9 mouse cellular contexts compared by ENCODE assay signal in genomic region chr17:25270795-25271335, GRCm38 (mm10). TPM values are rescaled to one million over a fixed set of nuclear protein-coding genes. Genes with fewer than 3 reads are reported as not detected.
DNase-seq lines count a peak whose midpoint lies in the region; ATAC-seq lines count a peak whose summit lies in the region.
"Had no signal": no experiment of that assay in that cellular context is flagged by ENCODE, and none has a peak within 500 bp of the region (broad histone marks: within the 10 kb centered on the region; RNA-seq: fewer than 3 reads in every experiment).

No protein-coding gene starts in this region.

- H3K27me3 ChIP-seq in heart, embryonic 15.5 days: no peaks in the 10 kb centered on the region
- no peaks in the 10 kb centered on the region for H3K27me3 ChIP-seq in embryonic facial prominence, embryonic 11.5 days (ENCODE audit: control insufficient read depth, insufficient read depth, low read length)
- H3K27me3 ChIP-seq in intestine, embryonic 14.5 days (replicated peaks; ENCODE audit: control insufficient read depth, insufficient read depth, low read length): no peaks in the 10 kb centered on the region
- no peaks in the 10 kb centered on the region for H3K27me3 ChIP-seq in midbrain, embryonic 13.5 days

- no peak overlapping the region for H3K9ac ChIP-seq in heart, embryonic 15.5 days
- H3K9ac ChIP-seq in embryonic facial prominence, embryonic 11.5 days (replicated peaks; ENCODE audit: low read length): 0 out of 2 replicates have a peak overlapping the region, but pooled peaks have one; percentile 18
- H3K9ac ChIP-seq in intestine, embryonic 14.5 days (ENCODE audit: low read length): no peak overlapping the region
- peak overlapping the region; percentile 4; the same call in 1 of the 2 replicates for H3K9ac ChIP-seq in midbrain, embryonic 13.5 days (replicated peaks)

- intact Hi-C loops in heart, postnatal 36 days (cut with DNase I): loop anchor here (5.0 kb wide), 3 partner anchors 139 to 254 kb away; partner anchors contain the start of genes Clcn7, Cramp1l, Ift140 and Telo2

- no peak overlapping the region for H3K27ac ChIP-seq in heart, embryonic 15.5 days
- H3K27ac ChIP-seq in embryonic facial prominence, embryonic 11.5 days (replicated peaks; ENCODE audit: low read depth, low read length): no peak overlapping the region
- no peak overlapping the region for H3K27ac ChIP-seq in intestine, embryonic 14.5 days (ENCODE audit: low read depth)
- no peak overlapping the region for H3K27ac ChIP-seq in midbrain, embryonic 13.5 days

- H3K4me3 ChIP-seq in heart, embryonic 15.5 days: peak overlapping the region; percentile 75; the same call in 1 of the 2 replicates
- H3K4me3 ChIP-seq in embryonic facial prominence, embryonic 11.5 days (ENCODE audit: low read depth, low read length): no peak overlapping the region
- H3K4me3 ChIP-seq in intestine, embryonic 14.5 days (ENCODE audit: low read depth, low read length): peak overlapping the region; percentile 86; the same call in 1 of the 2 replicates
- H3K4me3 ChIP-seq in midbrain, embryonic 13.5 days (replicated peaks): peak overlapping the region; percentile 86

- ATAC-seq in heart, embryonic 15.5 days (replicated peaks; ENCODE audit: insufficient number of reproducible peaks, insufficient read depth, low FRiP score, low read depth): no peak
- no peak for ATAC-seq in embryonic facial prominence, embryonic 11.5 days (replicated peaks; ENCODE audit: insufficient number of reproducible peaks, low FRiP score, low TSS enrichment, low read depth)
- ATAC-seq in intestine, embryonic 14.5 days (replicated peaks; ENCODE audit: low FRiP score, low TSS enrichment, low read depth): no peak
- ATAC-seq in midbrain, embryonic 13.5 days: no peak
- no peak for ATAC-seq in CD4-positive, CD25-positive, alpha-beta regulatory T cell, adult 4 months

- WGBS in heart, embryonic 15.5 days: 59% methylated on average over 2 of the region's 2 CpGs
- WGBS in embryonic facial prominence, embryonic 11.5 days: 87% methylated on average over 2 of the region's 2 CpGs
- WGBS in intestine, embryonic 14.5 days: 83% methylated on average over 2 of the region's 2 CpGs
- WGBS in midbrain, embryonic 13.5 days: 91% methylated on average over 2 of the region's 2 CpGs

- no peak for DNase-seq in heart, postnatal 36 days
- DNase-seq in embryonic facial prominence, embryonic 11.5 days (ENCODE audit: low spot score): no peak
- no peak for DNase-seq in intestine, embryonic 14.5 days (ENCODE audit: low spot score)
- no peak for DNase-seq in adrenal gland, adult 8-10 months
- DNase-seq in cerebellum, adult 8-10 months: no peak
- DNase-seq: cerebellum, adult 2 months had no signal

- H3K4me2 ChIP-seq in heart, embryonic 15.5 days: peak overlapping the region; percentile 85
- peak overlapping the region; percentile 94 for H3K4me2 ChIP-seq in embryonic facial prominence, embryonic 11.5 days (ENCODE audit: low read depth, low read length)
- H3K4me2 ChIP-seq in intestine, embryonic 14.5 days (ENCODE audit: low read length): peak overlapping the region; percentile 98
- peak overlapping the region; percentile 97 for H3K4me2 ChIP-seq in midbrain, embryonic 13.5 days (replicated peaks)

- H3K36me3 ChIP-seq in heart, embryonic 15.5 days: peaks cover 37% of the 10 kb centered on the region
- peaks cover 21% of the 10 kb centered on the region for H3K36me3 ChIP-seq in embryonic facial prominence, embryonic 11.5 days (replicated peaks; ENCODE audit: control insufficient read depth, insufficient read depth, low read depth, low read length)
- H3K36me3 ChIP-seq in intestine, embryonic 14.5 days (ENCODE audit: control insufficient read depth, insufficient read depth, low read length): peaks cover 45% of the 10 kb centered on the region
- H3K36me3 ChIP-seq in midbrain, embryonic 13.5 days: peaks cover 41% of the 10 kb centered on the region

- no peaks in the 10 kb centered on the region for H3K9me3 ChIP-seq in heart, embryonic 15.5 days (replicated peaks)
- no peaks in the 10 kb centered on the region for H3K9me3 ChIP-seq in embryonic facial prominence, embryonic 11.5 days (replicated peaks; ENCODE audit: control insufficient read depth, low read length)
- H3K9me3 ChIP-seq in intestine, embryonic 14.5 days (ENCODE audit: control insufficient read depth, low read length): no peaks in the 10 kb centered on the region
- H3K9me3 ChIP-seq in midbrain, embryonic 13.5 days: no peaks in the 10 kb centered on the region

- peaks cover 34% of the 10 kb centered on the region for H3K4me1 ChIP-seq in heart, embryonic 15.5 days (replicated peaks)
- H3K4me1 ChIP-seq in embryonic facial prominence, embryonic 11.5 days (ENCODE audit: control insufficient read depth, insufficient read depth, low read length): peaks cover 6% of the 10 kb centered on the region
- peaks cover 20% of the 10 kb centered on the region for H3K4me1 ChIP-seq in intestine, embryonic 14.5 days (replicated peaks; ENCODE audit: control insufficient read depth, insufficient read depth, low read length)
- peaks cover 44% of the 10 kb centered on the region for H3K4me1 ChIP-seq in midbrain, embryonic 13.5 days (replicated peaks)

RNA-seq across cellular contexts. Expression of gene Ube2i, which starts 3.6 kb away (rescaled TPM):
- polyA plus RNA-seq in heart, embryonic 15.5 days (2015; fragmentation: Nextera tagmentation; extraction: Ambion mirVana): 322 and 354 TPM in 2 replicates
- 10 to 100 TPM; 84.3 to 95.1 TPM for total RNA-seq in heart, postnatal 36 days (2021)
- 866 and 923 TPM in 2 replicates for polyA plus RNA-seq in embryonic facial prominence, embryonic 11.5 days (2014; fragmentation: Nextera tagmentation; extraction: Ambion mirVana)
- polyA plus RNA-seq in intestine, embryonic 14.5 days (2014; fragmentation: Nextera tagmentation; extraction: Ambion mirVana): 579 and 640 TPM in 2 replicates
- 672 and 679 TPM in 2 replicates for polyA plus RNA-seq in midbrain, embryonic 13.5 days (2015; fragmentation: Nextera tagmentation; extraction: Ambion mirVana)
- 100 to 1,000 TPM; 249 to 283 (median 265) TPM for total RNA-seq in adrenal gland, adult 8-10 months (2022)
- 100 to 1,000 TPM; 417 to 488 TPM for polyA plus RNA-seq in CD4-positive, CD25-positive, alpha-beta regulatory T cell, adult 4 months (2017; shearing (Covaris generic))

RNA-seq across cellular contexts. Expression of gene Baiap3, which starts 14.7 kb away (rescaled TPM):
- 0.34 and 1.7 TPM in 2 replicates for polyA plus RNA-seq in heart, embryonic 15.5 days (2015; fragmentation: Nextera tagmentation; extraction: Ambion mirVana)
- under 1 TPM; 0.42 to 0.43 TPM for total RNA-seq in heart, postnatal 36 days (2021)
- 0.45 and 0.66 TPM in 2 replicates for polyA plus RNA-seq in embryonic facial prominence, embryonic 11.5 days (2014; fragmentation: Nextera tagmentation; extraction: Ambion mirVana)
- 2.9 and 4.0 TPM in 2 replicates for polyA plus RNA-seq in intestine, embryonic 14.5 days (2014; fragmentation: Nextera tagmentation; extraction: Ambion mirVana)
- polyA plus RNA-seq in midbrain, embryonic 13.5 days (2015; fragmentation: Nextera tagmentation; extraction: Ambion mirVana): 8.7 and 9.2 TPM in 2 replicates
- total RNA-seq in adrenal gland, adult 8-10 months (2022): 10 to 100 TPM; 12.8 to 44.5 (median 22.1) TPM
- polyA plus RNA-seq in CD4-positive, CD25-positive, alpha-beta regulatory T cell, adult 4 months (2017; shearing (Covaris generic)): 10 to 100 TPM; 14.4 to 31.1 TPM

RNA-seq across cellular contexts. Expression of gene Prss34, which starts 27.3 kb away (rescaled TPM):
- polyA plus RNA-seq in heart, embryonic 15.5 days (2015; fragmentation: Nextera tagmentation; extraction: Ambion mirVana): 0.73 and 0.98 TPM in 2 replicates
- total RNA-seq in heart, postnatal 36 days (2021): under 1 TPM; 0.22 to 0.25 TPM
- polyA plus RNA-seq in embryonic facial prominence, embryonic 11.5 days (2014; fragmentation: Nextera tagmentation; extraction: Ambion mirVana): not detected in 2 replicates
- 0.39 TPM in 1 of 2 replicates, not detected in the other for polyA plus RNA-seq in intestine, embryonic 14.5 days (2014; fragmentation: Nextera tagmentation; extraction: Ambion mirVana)
- polyA plus RNA-seq in midbrain, embryonic 13.5 days (2015; fragmentation: Nextera tagmentation; extraction: Ambion mirVana): not detected in 2 replicates
- under 1 TPM in 3 of 4 experiments, not detected in 1; 0.31 to 0.56 (median 0.41) TPM for total RNA-seq in adrenal gland, adult 8-10 months (2022)
- polyA plus RNA-seq in CD4-positive, CD25-positive, alpha-beta regulatory T cell, adult 4 months (2017; shearing (Covaris generic)): not detected
- polyA plus RNA-seq: cerebellum, adult 2 months had no signal

RNA-seq across cellular contexts. Expression of gene Tsr3, which starts 30.9 kb away (rescaled TPM):
- 24.7 and 31.2 TPM in 2 replicates for polyA plus RNA-seq in heart, embryonic 15.5 days (2015; fragmentation: Nextera tagmentation; extraction: Ambion mirVana)
- 10 to 100 TPM in 1 of 2 experiments, 1 to 10 TPM in 1; 8.6 to 11.0 TPM for total RNA-seq in heart, postnatal 36 days (2021)
- polyA plus RNA-seq in embryonic facial prominence, embryonic 11.5 days (2014; fragmentation: Nextera tagmentation; extraction: Ambion mirVana): 59.8 and 60.6 TPM in 2 replicates
- polyA plus RNA-seq in intestine, embryonic 14.5 days (2014; fragmentation: Nextera tagmentation; extraction: Ambion mirVana): 45.1 and 47.4 TPM in 2 replicates
- 61.1 and 63.1 TPM in 2 replicates for polyA plus RNA-seq in midbrain, embryonic 13.5 days (2015; fragmentation: Nextera tagmentation; extraction: Ambion mirVana)
- 10 to 100 TPM; 23.4 to 35.5 (median 30.3) TPM for total RNA-seq in adrenal gland, adult 8-10 months (2022)
- 10 to 100 TPM; 35.1 to 36.0 TPM for polyA plus RNA-seq in CD4-positive, CD25-positive, alpha-beta regulatory T cell, adult 4 months (2017; shearing (Covaris generic))

RNA-seq across cellular contexts. Expression of gene Gnptg, which starts 30.9 kb away (rescaled TPM):
- polyA plus RNA-seq in heart, embryonic 15.5 days (2015; fragmentation: Nextera tagmentation; extraction: Ambion mirVana): 20.4 and 27.1 TPM in 2 replicates
- 10 to 100 TPM; 13.9 TPM for total RNA-seq in heart, postnatal 36 days (2021)
- polyA plus RNA-seq in embryonic facial prominence, embryonic 11.5 days (2014; fragmentation: Nextera tagmentation; extraction: Ambion mirVana): 32.6 and 32.8 TPM in 2 replicates
- polyA plus RNA-seq in intestine, embryonic 14.5 days (2014; fragmentation: Nextera tagmentation; extraction: Ambion mirVana): 36.4 and 41.8 TPM in 2 replicates
- polyA plus RNA-seq in midbrain, embryonic 13.5 days (2015; fragmentation: Nextera tagmentation; extraction: Ambion mirVana): 86.0 and 90.4 TPM in 2 replicates
- total RNA-seq in adrenal gland, adult 8-10 months (2022): 10 to 100 TPM; 48.9 to 57.3 (median 52.2) TPM
- 10 to 100 TPM; 76.7 to 77.2 TPM for polyA plus RNA-seq in CD4-positive, CD25-positive, alpha-beta regulatory T cell, adult 4 months (2017; shearing (Covaris generic))

Comparison
In these comparisons a context has a peak if more than half of its experiments do, and no peak if none do; other contexts are left out.
1. H3K9ac ChIP-seq: peak in embryonic facial prominence, embryonic 11.5 days (single experiment) and midbrain, embryonic 13.5 days (single experiment); none in heart, embryonic 15.5 days (single experiment) and intestine, embryonic 14.5 days (single experiment).
2. Peak in every context shown above with its lines, with median percentiles within 50 percentile points of each other: H3K4me2 ChIP-seq.